Mouse (Mus musculus) mesoderm, embryonic 11.5 days (tissue): ENCODE data around the gene Mat2a.

ENCODE experiments used
- DNase-seq: peaks from one replicate; pipeline ENCODE4 v3.0.0-alpha.2; 2012; ENCODE audit warnings: low read depth, low spot score

The Mat2a gene

GRCm38 (mm10) chr6:72415964-72416772 is 23.2 kb downstream of the Mat2a start:
- no peak for DNase-seq

DNA sequence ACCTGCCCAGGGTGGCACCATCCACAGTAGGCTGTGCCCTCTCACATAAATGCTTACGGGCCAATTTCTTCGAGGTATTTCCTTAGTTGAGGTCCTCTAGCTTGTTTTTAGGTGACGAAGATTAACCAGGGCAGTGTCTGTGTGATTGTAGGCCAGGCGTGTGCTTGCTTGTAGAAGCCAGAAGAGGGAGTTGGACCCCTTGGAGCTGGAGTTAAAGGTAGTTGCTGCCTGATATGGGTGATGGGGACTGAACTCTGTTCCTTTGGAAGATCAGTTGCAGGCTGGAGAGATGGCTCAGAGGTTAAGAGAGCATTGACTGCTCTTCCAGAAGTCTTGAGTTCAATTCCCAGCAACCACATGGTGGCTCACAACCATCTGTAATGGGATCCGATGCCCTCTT is 24.2 kb downstream of the Mat2a start:
- DNase-seq: no peak

DNA sequence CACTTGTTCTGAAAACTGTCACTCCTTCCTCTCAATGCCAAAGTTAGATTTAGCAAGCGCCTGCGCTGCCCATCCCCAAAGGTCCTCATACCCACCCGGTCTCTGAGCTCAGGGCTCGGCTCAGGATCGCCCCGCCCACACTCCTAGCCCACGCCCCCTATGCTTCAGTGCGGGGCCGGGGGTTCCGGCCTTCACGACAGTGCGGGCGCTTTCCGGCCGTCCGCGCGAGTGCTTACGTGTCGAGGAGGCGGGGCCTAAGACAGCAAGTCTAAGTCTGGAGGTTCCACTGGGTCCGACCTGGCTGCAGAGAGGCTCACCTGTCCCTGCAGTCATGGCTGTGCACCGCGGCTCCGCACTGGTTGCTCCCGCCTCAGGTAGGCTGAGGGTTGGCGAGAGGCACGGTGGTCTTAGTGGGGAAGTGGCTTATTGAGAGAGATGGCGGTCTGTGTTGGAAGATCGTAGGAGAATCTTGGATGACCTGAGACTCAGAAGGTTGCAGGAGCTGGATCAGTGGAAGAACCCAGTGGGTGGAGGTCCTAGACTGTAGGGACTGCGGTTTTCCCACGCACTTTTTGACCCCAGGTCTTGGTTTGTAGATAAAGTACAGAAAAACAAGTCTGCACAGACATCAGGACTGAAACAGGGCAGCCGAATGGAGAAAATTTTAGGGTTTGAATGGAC is 25.1 kb downstream of the Mat2a start, which contains the start of gene Ggcx:
Gene Ggcx (plus strand): TSS at position 233 of the 681 bp plus-strand sequence.
- peak; percentile 96 for DNase-seq

DNA sequence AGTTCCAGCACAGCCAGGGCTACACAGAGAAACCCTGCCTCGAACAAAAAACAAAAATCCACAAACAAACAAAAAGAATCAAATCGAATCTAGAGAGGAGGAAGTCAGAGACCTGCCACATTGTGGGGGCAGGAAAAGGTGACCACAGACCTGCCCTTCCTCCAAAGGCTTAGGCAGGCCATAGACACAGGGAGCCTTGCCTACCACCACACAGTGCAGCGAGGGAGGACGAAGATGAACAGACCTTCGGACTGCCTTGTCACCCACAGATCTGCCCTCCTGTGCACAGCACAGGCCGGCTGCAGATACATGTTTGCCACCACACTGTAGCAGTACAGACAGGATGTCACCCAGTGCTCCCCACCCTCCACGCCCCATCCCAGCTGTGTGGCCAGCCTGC is 28.8 kb downstream of the Mat2a start:
- DNase-seq: no peak

DNA sequence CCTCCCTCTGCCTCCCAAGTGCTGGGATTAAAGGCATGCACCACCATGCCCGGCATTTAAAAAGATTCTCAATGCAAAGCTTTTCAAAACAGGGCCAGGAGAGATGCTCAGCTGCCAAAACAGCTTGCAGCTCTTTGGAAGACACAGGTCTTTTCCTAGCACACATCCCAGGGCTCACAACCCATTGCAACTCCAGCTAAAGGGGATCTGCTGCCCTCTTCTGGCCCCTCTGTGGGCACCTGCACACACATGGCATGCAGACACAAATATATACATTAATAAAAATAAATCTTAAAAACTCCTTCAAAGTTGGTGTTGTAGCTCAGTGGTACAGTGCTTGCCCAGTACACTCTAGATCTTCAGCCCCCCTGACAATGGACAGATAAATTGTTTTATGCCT is 29.4 kb downstream of the Mat2a start:
- DNase-seq: no peak

DNA sequence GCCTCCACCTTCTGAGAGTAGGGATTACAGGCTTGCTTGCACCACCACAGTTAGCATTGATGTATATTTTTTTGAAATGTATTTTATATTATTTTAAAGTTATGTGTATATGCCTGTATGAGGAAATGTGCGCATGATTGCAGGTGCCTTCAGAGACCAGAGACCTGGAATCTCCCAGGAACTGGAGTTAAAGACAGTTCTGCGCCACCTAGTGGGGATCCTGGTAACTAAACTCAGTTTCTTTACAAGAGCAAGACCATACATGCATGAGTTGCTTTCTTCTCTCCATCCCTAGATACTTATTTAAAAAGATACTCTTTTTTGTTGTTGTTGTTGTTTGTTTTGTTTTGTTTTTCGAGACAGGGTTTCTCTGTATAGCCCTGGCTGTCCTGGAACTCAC is 29.8 kb downstream of the Mat2a start:
- peak; percentile 82 for DNase-seq

DNA sequence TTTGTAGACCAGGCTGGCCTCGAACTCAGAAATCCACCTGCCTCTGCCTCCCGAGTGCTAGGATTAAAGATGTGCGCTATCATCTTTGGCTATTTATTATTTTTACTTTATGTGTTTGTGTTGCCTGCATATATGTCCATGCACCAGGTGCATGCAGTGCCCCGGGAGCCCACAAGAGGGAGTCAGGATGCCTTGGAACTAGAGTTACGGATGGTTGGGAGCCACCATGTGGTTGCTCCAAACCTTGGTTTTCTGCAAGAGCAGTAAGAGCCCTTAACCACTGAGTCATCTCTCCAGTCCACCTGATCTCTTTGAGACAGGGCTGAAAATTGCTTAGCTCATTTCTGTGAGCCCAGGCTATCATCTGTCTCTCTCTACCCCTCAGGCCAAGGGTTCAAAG is 32.2 kb downstream of the Mat2a start:
- peak; percentile 92 for DNase-seq

DNA sequence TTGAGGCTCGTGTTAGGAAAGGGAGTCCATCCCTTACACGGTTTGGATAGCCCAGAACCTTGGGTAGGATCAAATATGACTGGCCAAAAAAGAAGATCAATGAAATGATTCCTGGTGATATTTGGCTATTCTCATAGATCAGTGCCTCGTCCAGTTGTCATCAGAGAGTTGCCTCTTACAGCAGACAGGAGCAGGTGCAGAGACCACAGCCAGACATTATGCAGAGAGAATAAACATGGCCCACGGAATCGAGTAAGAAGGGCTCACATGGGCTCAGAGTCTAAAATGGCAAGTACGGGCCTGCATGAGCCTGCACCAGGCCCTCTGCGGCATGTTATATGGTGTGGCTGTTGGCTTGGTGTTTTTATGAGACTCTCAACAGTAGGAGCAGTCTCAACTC is 34.0 kb downstream of the Mat2a start:
- DNase-seq: no peak

DNA sequence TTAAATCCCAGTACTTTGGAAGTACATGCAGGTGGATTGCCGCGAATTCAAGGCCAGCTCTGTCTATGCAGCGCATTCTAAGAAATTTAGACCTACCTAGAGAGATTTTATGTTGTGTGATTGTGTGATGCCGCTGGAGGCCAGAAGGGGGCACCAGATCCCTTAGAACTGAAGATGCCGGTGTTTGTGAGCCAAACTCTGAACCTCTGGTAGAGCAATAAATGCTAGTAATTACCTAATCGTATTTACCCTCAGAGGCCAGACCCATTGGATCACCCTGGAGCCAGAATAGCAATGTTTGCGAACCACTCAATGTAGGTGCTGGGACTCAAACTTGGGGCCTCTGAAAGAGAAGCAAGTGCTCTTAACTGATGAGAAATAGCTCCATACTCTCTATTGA is 37.5 kb downstream of the Mat2a start:
- DNase-seq: peak; percentile 77

GRCm38 (mm10) chr6:72399967-72400366 is 39.4 kb downstream of the Mat2a start:
- DNase-seq: no peak

GRCm38 (mm10) chr6:72396837-72397251 is 42.5 kb downstream of the Mat2a start:
- DNase-seq: no peak

DNA sequence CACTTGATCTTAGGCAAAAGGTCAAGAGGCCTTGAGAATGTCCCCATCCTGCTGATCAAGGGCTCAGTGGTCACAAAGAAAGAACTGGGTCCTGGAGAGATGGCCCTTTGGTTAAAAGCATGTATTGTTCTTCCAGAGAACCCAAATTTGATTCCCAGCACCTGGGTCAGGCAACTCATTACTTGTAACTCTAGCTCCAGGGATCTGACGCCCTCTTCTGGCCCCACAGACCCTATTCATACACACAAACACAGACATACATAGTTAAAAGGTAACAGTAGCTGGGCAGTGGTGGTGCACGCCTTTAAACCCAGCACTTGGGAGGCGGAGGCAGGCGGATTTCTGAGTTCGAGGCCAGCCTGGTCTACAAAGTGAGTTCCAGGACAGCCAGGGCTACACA is 47.0 kb downstream of the Mat2a start:
- DNase-seq: no peak

- peak; percentile 59 for DNase-seq
These were observed 48.4 kb downstream of the Mat2a start for GRCm38 (mm10) chr6:72390795-72391521.

DNA sequence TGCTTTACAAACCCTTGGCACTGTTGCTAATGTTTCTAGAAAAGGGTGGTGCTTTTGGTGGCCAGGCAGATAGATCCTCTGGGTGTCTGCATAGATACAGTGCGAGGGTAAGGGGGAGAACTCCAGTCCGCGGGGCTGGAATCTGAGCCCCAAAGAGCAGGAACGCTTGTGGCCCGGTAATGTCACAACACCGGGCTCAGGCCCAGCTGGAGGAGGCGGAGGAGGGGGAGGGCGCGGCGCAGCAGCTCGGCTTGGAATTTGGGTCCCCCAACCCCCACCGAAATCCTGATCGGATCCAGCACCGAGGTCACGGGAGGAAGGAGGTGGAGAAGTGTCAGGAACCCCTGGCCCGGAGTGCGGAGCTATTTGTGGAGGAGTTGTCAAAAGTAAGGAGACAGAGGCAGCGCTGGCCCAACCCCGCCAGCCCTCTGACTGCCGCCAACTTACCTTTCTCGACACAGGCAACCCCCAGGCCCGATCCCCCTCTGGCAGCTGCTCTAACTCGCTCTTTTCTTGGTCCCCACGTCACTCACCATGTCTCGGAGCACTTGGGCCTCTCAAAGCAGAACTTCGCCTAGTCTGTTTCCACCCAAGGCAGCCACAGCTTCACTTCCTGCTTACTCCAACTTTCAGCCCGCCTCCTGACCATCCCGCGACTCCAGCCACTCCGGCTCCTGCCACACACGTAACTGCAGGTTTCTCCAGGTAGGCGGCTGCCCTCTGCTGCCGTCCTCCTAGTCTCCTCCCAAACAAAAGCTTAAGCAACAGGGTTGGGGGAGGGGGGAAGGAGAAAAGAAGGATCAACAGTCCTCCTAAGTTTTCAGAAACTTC is 49.2 kb downstream of the Mat2a start, which contains the start of gene Vamp8:
Gene Vamp8 (minus strand): TSS at position 763 of the 831 bp plus-strand sequence.
- DNase-seq: no peak

DNA sequence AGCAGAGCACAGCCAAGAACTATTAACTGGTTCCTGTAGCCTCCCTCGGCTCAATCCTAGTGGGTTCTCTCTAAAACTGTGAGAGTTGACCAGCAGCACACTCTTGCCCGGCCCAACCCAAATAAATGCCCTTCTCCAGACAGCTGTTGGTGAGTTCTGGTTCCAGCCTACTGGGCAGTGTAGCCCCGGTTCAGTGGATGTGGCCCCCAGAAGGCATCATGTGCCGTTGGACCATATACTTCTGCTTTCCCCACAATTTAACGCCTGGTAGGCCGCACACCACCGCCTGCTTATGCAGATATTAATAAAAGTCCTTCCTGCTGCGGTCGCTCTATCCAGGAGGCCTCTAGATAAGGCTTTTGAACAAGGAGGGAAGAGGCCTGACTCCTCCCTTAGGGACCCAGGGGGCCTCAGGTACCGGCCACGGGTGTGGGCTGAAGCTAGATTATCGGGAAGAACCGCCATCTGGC is 49.9 kb downstream of the Mat2a start:
- DNase-seq: no peak

DNA sequence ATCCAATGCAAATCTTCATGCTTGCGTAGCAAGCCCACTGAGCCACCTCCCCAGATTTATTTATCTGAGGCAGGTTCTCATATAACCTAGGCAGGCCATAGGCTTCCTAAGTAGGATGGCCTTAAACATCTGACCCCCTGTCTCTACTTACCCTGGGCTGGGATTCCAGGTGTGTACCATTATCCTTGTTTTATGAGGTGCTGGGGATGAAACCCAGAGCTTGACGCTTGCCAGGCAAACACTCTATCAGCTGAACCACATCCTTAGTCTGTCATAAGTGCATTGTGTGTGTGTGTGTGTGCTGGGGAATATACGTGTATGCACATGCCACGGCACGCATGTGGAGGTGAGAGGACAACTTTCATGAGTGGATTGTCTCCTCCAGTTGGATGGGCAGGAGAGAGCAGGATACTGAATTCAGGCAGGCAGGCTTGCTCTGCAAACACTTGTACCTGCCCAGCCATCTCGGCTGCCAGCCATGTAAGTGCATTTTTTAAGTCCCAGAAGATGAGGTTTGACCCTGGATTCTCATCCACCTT is 50.5 kb downstream of the Mat2a start:
- DNase-seq: no peak

DNA sequence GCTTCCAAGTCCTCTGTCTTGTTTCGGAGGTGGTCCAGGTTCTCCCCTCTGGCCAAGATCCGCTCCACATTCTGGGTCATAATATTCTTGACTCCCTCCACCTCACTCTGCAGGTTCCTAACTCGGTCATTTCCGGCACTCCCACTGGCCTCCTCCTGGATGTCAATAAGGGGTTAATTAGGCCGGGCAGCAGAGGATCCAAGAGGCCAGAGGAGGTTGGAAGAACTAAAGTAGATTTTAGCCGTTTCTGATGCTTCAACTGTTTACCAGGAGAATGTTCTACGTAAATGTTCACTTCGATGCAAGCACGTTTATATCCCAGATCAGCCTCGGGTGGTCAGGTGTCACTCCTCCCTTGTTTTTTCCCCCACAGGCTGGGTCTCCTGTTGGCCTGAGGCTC is 51.1 kb downstream of the Mat2a start:
- no peak for DNase-seq

DNA sequence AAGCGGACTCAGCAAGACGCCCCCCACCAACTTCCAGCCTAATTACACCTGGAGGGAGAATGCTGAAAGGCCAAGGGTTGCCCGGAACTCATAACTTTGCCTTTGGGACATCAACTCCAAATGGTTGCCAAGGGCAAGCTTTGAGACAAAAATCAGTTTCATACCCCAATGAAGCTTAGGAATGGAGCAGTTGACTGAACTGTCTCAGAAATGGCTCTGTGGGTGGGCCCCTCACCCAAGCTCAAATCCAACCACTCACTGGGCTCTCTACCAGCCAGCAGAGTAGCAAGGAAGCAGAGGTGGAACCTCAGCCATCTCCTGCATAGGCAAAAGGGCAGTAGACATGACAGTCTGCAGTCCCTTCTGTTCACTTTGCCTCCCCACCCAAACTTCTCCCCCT is 51.5 kb downstream of the Mat2a start:
- DNase-seq: no peak

GRCm38 (mm10) chr6:72386561-72386960 is 52.8 kb downstream of the Mat2a start:
- DNase-seq: no peak

GRCm38 (mm10) chr6:72385258-72385657 is 54.1 kb downstream of the Mat2a start:
- no peak for DNase-seq

DNA sequence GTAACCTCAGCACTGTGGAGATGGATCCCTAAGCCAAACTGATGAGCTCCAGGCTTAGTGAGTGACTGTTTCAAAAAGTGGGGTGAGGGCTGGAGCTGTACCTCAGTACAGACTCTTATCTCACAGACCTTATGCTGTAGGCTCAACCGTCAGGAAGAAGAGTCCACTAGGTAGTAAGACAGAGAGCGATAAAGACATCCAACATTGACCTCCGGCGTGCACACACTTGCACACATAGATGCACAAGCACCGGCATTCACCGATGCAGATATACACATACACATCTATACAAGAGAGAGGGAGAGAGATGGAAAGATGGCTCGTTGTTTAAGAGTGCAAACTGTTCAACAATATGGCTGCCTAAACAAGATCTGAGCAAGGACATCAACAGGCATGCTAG is 55.4 kb downstream of the Mat2a start:
- no peak for DNase-seq
